Mouse (Mus musculus) testis, adult 2 months (tissue): ENCODE measurements around the gene Cel.
A peak's percentile ranks its signal among the peaks of the same experiment; 100 is the strongest.

ENCODE experiments used
- CTCF ChIP-seq: fragments of 200-500 bp; IDR thresholded peaks from 2 replicates; pipeline ENCODE4 v1.5.1; 2012; ENCODE audit warnings: low read depth, mild to moderate bottlenecking, inconsistent platforms, low read length, moderate library complexity; ENCODE audit not compliant: control insufficient read depth, insufficient read depth, insufficient replicate concordance
- POLR2A ChIP-seq: fragments of 200-500 bp; IDR thresholded peaks from 2 replicates; pipeline ENCODE4 v1.6.1; 2012; ENCODE audit warnings: low read depth, mild to moderate bottlenecking, inconsistent platforms, low read length, moderate library complexity; ENCODE audit not compliant: control insufficient read depth

DNA sequence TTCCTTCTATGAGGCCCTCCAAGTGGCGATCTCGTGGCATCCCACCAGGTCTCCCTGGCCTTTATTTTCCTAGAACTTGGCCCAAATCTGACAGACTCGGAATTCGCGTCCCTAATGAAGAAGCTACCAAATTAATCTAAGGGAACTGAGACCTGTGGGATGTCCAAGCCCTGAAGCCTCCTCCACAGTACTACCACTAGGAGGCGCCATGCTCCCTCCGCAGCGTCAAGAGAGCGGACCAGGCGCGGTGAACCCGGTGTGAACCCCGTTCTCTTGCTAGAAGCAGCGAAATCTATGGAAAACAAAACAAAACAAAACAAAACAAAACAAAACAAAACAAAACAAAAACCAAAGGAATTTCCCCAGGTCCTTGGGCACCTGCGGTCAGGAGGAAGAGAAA lies 29.6 kb upstream of the Cel start:
- peak; percentile 92 for TF ChIP-seq CTCF
- no peak for TF ChIP-seq POLR2A
